Mouse (Mus musculus) lung, postnatal 0 days (tissue): ENCODE results near the gene Slc24a3. TPM values are rescaled to one million over a fixed set of nuclear protein-coding genes. Genes with fewer than 3 reads are reported as not detected.

Experiments
- ATAC-seq: fragments of 200-750 bp; cut with Nextera tagmentation; 2 replicates; pipeline ENCODE4 v1.8.0; 2017; ENCODE audit warnings: moderate library complexity
- DNase-seq: peaks from one replicate; pipeline ENCODE4 v3.0.0-alpha.2; 2016; ENCODE audit warnings: low spot score
- H3K27ac ChIP-seq: fragments of 300-500 bp; sonication (generic); 2 replicates; pipeline ENCODE4 v1.5.1; 2014; ENCODE audit warnings: antibody characterized with exemption, mild to moderate bottlenecking, low read length, mixed read lengths
- H3K27me3 ChIP-seq: fragments of 300-500 bp; sonication (generic); replicated peaks from 2 replicates; pipeline ENCODE4 v1.6.1; 2014; ENCODE audit warnings: low read length, mixed read lengths; ENCODE audit not compliant: insufficient read depth
- H3K36me3 ChIP-seq: fragments of 300-500 bp; sonication (generic); 2 replicates; pipeline ENCODE4 v1.6.1; 2014; ENCODE audit warnings: low read length, mixed read lengths; ENCODE audit not compliant: insufficient read depth
- H3K4me1 ChIP-seq: fragments of 300-500 bp; sonication (generic); 2 replicates; pipeline ENCODE4 v1.6.1; 2014; ENCODE audit warnings: antibody characterized with exemption, low read depth, low read length, mixed read lengths; ENCODE audit not compliant: insufficient read depth
- H3K4me2 ChIP-seq: fragments of 300-500 bp; sonication (generic); replicated peaks from 2 replicates; pipeline ENCODE4 v1.6.1; 2014; ENCODE audit warnings: low read depth, mild to moderate bottlenecking, low read length, moderate library complexity, mixed read lengths
- H3K4me3 ChIP-seq: fragments of 300-500 bp; sonication (generic); 2 replicates; pipeline ENCODE4 v1.5.1; 2014; ENCODE audit warnings: low read depth, low read length
- H3K9ac ChIP-seq: fragments of 300-500 bp; sonication (generic); replicated peaks from 2 replicates; pipeline ENCODE4 v1.6.1; 2014; ENCODE audit warnings: low read depth, mild to moderate bottlenecking
- H3K9me3 ChIP-seq: fragments of 300-500 bp; sonication (generic); 2 replicates; pipeline ENCODE4 v1.6.1; 2016; ENCODE audit warnings: low read length, mixed read lengths
- CTCF ChIP-seq: IDR thresholded peaks from 2 replicates; pipeline ENCODE4 v1.5.1; 2016; ENCODE audit warnings: antibody characterized with exemption, mild to moderate bottlenecking
- EP300 ChIP-seq: IDR thresholded peaks from 2 replicates; pipeline ENCODE4 v1.6.1; 2016; ENCODE audit warnings: antibody characterized with exemption, mild to moderate bottlenecking, control low read depth
- WGBS: fragments of 180-500 bp; shearing (Covaris S2); extraction: QIAGEN DNeasy Blood & Tissue Kit; methylation state at CpG from one replicate; pipeline ENCODE4 v1.1.7; 2014; 5-methylcytosine and 5-hydroxymethylcytosine counted together
- polyA plus RNA-seq: library from polyadenylated mRNA; unstranded; fragments of >200 nt; fragmentation: Nextera tagmentation; extraction: Ambion mirVana; gene quantifications from 2 replicates; pipeline ENCODE4 v1.2.1, GENCODE M21; 2015

Gene Slc24a3
- polyA plus RNA-seq, 1 experiment from 2014 or later, result 2.3 TPM

DNA sequence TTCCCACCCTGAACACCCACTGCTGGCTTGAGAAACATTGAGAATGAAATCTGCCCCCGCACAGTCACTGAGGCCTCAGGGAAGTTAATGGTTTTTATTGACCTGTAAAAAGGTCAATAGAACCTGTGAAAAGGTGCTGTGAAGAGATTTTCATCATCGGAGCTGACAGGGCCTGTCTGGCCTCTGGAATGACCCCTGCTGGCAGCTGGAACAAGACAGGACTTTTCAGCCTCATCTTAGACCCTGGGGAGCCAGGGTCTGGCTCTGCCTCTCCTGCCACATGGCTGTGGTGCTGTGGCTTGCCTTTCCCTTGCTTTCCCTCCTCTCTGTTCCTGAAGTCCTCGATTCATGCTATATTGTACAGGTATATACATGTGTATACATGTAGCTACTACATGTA, 228.2 kb downstream of the Slc24a3 start:
- H3K27me3 ChIP-seq, result no peaks in the 10 kb centered on the region
- H3K27ac ChIP-seq, result no peak overlapping the region
- H3K36me3 ChIP-seq, result no peaks in the 10 kb centered on the region
- 35% methylated on average over 3 of the region's 3 CpGs for WGBS
- TF ChIP-seq EP300, result no peak
- no peak for TF ChIP-seq CTCF
- no peak overlapping the region for H3K4me2 ChIP-seq
- ATAC-seq, result no peak
- H3K4me1 ChIP-seq, result no peaks in the 10 kb centered on the region
- H3K9ac ChIP-seq, result no peak overlapping the region
- no peaks in the 10 kb centered on the region for H3K9me3 ChIP-seq
- DNase-seq, result no peak
- no peak overlapping the region for H3K4me3 ChIP-seq

DNA sequence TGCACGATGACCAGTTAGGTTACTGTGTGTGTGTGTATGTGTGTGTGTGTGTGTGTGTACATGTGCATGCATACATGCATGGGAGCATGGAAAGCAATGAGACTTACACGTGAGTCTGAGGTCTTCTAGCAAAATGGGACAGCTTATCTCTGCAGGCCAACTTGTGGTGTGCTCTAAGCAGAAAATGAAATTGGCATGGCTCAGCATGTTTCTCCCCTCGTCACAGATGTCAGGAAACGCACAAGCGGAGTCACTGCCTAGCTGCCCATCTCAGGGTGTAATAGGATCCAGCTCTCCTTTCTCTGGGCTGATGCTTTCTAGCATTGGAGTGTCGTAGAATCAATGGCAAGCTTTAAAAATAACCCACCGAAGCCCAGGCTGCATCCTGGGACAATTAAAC, 229.0 kb downstream of the Slc24a3 start:
- Histone ChIP-seq H3K36me3 (no peaks in the 10 kb centered on the region), H3K4me3 (no peak overlapping the region), H3K4me1 (no peaks in the 10 kb centered on the region), H3K9ac (no peak overlapping the region), H3K27ac (no peak overlapping the region), H3K27me3 (no peaks in the 10 kb centered on the region), H3K9me3 (no peaks in the 10 kb centered on the region), H3K4me2 (no peak overlapping the region)
- whole genome bisulfite sequencing, result 59% methylated on average over 7 of the region's 7 CpGs
- ATAC-seq (no peak), DNase-seq (no peak)
- TF ChIP-seq CTCF, result no peak

DNA sequence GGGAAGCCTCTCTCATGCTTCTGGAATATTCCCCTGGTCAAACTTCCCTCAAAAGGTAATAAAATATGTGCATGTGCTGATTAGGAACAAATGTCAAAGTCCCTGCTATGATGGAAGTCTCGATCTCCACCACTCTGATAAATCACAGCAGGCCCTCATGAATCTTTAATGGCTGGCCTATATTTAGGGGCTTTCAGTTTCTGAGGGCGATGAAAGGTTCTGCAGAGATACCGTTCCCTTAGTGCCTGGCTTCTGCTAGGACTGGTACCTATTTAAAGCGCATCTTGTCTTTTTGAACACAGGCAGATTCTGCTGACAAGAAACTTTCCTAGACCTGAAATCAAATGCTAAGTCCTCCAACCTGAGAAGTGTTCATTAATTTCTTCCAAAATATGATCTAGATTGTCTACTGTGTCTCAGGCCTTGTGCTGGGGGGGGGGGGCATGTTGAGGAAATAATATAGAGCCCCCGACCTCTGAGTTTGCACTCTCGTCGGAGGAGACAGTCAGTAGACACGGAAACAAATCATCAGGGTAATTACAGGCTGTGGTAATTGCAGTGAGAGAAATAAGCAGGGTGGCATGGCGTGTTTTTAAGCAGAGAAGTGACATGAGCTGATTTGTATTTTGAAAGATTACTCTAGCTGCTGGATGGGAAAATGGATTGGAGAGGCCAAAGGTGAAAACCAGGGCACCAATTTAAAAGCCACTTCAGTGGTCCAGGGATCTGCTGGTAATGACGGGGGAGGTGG, 230.1 kb downstream of the Slc24a3 start:
- Histone ChIP-seq H3K36me3 (no peaks in the 10 kb centered on the region), H3K27ac (no peak overlapping the region), H3K4me3 (no peak overlapping the region), H3K9me3 (no peaks in the 10 kb centered on the region), H3K27me3 (no peaks in the 10 kb centered on the region), H3K4me1 (no peaks in the 10 kb centered on the region), H3K9ac (no peak overlapping the region), H3K4me2 (no peak overlapping the region)
- ATAC-seq, result no peak
- 61% methylated on average over 10 of the region's 10 CpGs for WGBS
- no peak for DNase-seq
- no peak for TF ChIP-seq CTCF
- TF ChIP-seq EP300, result no peak

DNA sequence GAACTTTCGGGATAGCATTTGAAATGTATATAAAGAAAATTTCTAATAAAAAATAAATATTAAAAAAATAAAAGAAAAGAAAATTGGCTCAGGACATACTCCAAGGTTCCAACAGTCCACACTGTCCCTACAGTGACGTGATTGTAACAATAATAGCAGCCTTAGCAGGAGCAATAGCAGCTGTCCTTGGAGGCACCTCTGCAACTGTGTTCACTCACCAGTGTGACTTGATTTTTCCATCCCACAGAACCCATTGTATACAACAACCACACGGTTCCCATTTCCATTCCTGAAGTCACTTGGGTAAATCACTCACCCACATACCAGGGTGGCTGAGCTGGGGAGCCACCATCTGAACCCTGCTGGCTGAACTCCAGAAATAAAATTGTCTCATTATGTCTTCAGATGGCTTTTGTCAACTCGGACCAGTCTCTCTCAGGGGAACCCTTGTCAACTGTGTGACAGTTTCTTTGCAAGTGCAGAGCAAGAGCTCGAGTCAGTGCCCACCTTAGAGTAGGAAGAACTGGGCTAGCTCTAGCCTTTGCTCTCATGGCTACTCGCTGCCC, 233.8 kb downstream of the Slc24a3 start:
- DNase-seq (no peak), ATAC-seq (peak; percentile 48; the same call in 1 of the 2 replicates)
- Histone ChIP-seq H3K9me3 (no peaks in the 10 kb centered on the region), H3K36me3 (no peaks in the 10 kb centered on the region), H3K4me2 (no peak overlapping the region), H3K4me3 (no peak overlapping the region), H3K4me1 (no peaks in the 10 kb centered on the region), H3K27ac (no peak overlapping the region), H3K9ac (no peak overlapping the region), H3K27me3 (no peaks in the 10 kb centered on the region)
- TF ChIP-seq CTCF (no peak), EP300 (no peak)
- 60% methylated on average over 6 of the region's 6 CpGs for WGBS

DNA sequence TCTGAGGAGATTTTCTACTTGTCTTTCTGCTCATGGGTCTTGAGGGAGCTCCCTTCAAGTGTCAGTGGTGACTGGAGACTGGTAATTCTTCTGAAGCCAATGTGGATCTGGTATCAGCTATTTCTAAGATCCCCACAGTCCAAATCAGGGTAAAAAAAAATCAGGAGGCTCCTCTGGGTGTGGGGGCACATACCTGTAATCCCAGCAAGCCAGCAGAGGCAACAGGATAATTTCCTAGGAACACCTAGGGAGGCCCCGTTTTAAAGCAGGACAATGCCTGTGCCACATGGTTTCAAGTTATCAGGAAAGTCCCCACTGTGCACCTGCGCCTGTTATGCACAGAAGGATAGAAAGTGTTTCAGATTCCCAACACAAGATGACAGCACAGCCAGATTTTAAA, 234.4 kb downstream of the Slc24a3 start:
- H3K9me3 ChIP-seq, result no peaks in the 10 kb centered on the region
- no peaks in the 10 kb centered on the region for H3K4me1 ChIP-seq
- no peak for ATAC-seq
- no peak overlapping the region for H3K9ac ChIP-seq
- TF ChIP-seq CTCF (no peak), EP300 (no peak)
- H3K27ac ChIP-seq, result no peak overlapping the region
- no peak overlapping the region for H3K4me2 ChIP-seq
- no peaks in the 10 kb centered on the region for H3K36me3 ChIP-seq
- 77% methylated on average over 2 of the region's 2 CpGs for WGBS
- DNase-seq, result no peak
- H3K27me3 ChIP-seq, result no peaks in the 10 kb centered on the region
- H3K4me3 ChIP-seq, result no peak overlapping the region

DNA sequence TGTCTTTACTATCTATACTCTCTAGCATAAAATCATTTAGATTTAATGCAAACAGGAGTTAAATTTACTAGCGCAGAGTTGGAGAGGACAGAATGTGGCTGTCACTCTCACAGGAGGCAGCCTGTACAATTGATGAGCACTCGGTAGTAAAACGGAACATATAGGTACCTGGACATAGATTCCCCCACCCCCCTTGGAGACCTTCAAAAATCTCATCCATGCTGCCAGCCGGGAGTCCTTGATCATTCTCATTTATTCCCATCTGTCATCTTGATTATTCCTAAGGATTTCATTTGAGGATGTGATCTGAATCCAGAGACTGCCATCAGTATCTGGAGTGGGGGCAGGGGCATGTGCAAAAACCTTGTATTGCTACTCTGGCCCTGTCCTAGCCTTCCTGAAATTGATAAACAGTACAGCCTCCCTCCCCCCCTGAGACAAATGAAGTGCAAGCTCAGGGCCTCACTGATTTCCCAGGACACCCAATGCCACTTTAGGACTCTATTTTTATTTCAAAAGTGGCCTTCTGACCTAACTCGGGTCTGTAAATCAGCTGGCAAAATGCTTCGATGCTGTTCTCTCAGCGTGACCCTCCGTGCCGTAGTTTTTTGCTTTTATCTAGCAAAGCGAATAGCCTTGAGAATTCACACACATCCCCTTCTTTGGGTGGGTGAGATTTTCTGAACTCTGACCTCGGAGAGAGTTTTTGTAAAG, 237.4 kb downstream of the Slc24a3 start:
- no peak overlapping the region for H3K4me2 ChIP-seq
- ATAC-seq, result no peak
- no peaks in the 10 kb centered on the region for H3K27me3 ChIP-seq
- no peak overlapping the region for H3K4me3 ChIP-seq
- no peak for TF ChIP-seq CTCF
- H3K9me3 ChIP-seq, result no peaks in the 10 kb centered on the region
- WGBS, result 55% methylated on average over 11 of the region's 11 CpGs
- no peaks in the 10 kb centered on the region for H3K36me3 ChIP-seq
- H3K9ac ChIP-seq, result no peak overlapping the region
- H3K27ac ChIP-seq, result no peak overlapping the region
- no peak for DNase-seq
- H3K4me1 ChIP-seq, result no peaks in the 10 kb centered on the region
